Mouse (Mus musculus): ENCODE measurements at regions not wholly inside any gene's neighbourhood (a gene's known extent, or its start where the extent isn't known, plus 50 kb on each side); places are given as distances from the start of the nearest gene placed in this dataset.

DNA sequence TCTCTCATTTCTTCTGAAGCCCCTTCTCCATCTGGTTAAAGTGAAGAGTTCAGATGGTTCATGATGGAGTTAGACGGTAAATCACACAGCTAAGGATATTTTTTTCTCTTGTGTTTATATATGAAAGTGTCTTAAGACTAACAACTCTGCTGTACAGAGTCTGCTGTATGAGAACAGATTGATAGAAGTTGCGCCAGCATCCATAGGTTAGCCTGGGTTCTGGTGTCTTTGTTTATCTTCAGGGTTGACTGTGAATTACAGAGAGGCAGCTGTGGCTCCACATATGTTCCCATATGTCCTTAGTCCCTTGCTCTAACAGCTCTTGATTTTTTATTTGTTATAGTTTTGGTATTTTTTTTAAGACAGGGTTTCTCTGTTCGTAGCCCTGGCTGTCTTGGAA lies 334.9 kb upstream of the Api5 start:
- TF ChIP-seq CTCF (IDR thresholded peaks at IDR 0.05; ENCODE audit: low read depth) (no peak), EP300 (optimal IDR thresholded peaks at IDR 0.05) (no peak)
- no peak for ATAC-seq (ENCODE audit: low FRiP score, low TSS enrichment)
- H3K4me3 ChIP-seq (ENCODE audit: low read depth, low read length) = no peak overlapping the region
- no peak overlapping the region for H3K4me2 ChIP-seq (replicated peaks; ENCODE audit: low read depth)
- H3K9me3 ChIP-seq (ENCODE audit: control insufficient read depth, low read length) = no peaks in the 10 kb centered on the region
- H3K27me3 ChIP-seq (ENCODE audit: control insufficient read depth, insufficient read depth, low read length) = no peaks in the 10 kb centered on the region
- H3K36me3 ChIP-seq (ENCODE audit: control insufficient read depth, insufficient read depth, low read length) = no peaks in the 10 kb centered on the region
- no peak overlapping the region for H3K9ac ChIP-seq (ENCODE audit: low read length)
- H3K27ac ChIP-seq (replicated peaks) = no peak overlapping the region
- no peak for DNase-seq (ENCODE audit: low spot score)
- H3K4me1 ChIP-seq (replicated peaks; ENCODE audit: control insufficient read depth, insufficient read depth) = no peaks in the 10 kb centered on the region
- WGBS = 45% methylated on average over 3 of the region's 3 CpGs

DNA sequence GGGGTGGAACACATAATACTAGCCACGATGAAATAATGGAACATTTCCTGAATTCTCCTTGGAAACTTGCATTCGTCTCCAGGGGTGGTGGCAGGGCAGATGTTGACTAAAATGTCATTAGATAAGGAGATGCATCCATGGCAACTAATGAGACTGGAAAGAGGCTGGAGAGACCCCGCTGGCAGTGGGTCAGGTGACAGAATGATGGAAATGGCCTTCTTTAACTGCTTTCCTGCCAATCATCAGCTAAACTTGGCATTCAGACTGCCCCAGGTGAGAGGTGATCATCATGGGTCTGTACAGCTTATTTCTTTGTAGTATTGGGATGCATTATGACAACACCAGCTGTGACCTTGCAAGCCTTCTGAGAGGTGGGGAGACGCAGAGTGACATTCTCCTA lies 334.3 kb upstream of the Api5 start:
- no peaks in the 10 kb centered on the region for H3K9me3 ChIP-seq (ENCODE audit: control insufficient read depth, low read length)
- no peaks in the 10 kb centered on the region for H3K36me3 ChIP-seq (ENCODE audit: control insufficient read depth, insufficient read depth, low read length)
- DNase-seq (ENCODE audit: low spot score) = no peak
- H3K27me3 ChIP-seq (ENCODE audit: control insufficient read depth, insufficient read depth, low read length) = no peaks in the 10 kb centered on the region
- H3K4me2 ChIP-seq (replicated peaks; ENCODE audit: low read depth) = no peak overlapping the region
- no peak for ATAC-seq (ENCODE audit: low FRiP score, low TSS enrichment)
- no peaks in the 10 kb centered on the region for H3K4me1 ChIP-seq (replicated peaks; ENCODE audit: control insufficient read depth, insufficient read depth)
- H3K27ac ChIP-seq (replicated peaks) = no peak overlapping the region
- 33% methylated on average over 4 of the region's 4 CpGs for WGBS
- TF ChIP-seq EP300 (optimal IDR thresholded peaks at IDR 0.05) (no peak), CTCF (IDR thresholded peaks at IDR 0.05; ENCODE audit: low read depth) (no peak)
- H3K9ac ChIP-seq (ENCODE audit: low read length) = no peak overlapping the region
- no peak overlapping the region for H3K4me3 ChIP-seq (ENCODE audit: low read depth, low read length)

DNA sequence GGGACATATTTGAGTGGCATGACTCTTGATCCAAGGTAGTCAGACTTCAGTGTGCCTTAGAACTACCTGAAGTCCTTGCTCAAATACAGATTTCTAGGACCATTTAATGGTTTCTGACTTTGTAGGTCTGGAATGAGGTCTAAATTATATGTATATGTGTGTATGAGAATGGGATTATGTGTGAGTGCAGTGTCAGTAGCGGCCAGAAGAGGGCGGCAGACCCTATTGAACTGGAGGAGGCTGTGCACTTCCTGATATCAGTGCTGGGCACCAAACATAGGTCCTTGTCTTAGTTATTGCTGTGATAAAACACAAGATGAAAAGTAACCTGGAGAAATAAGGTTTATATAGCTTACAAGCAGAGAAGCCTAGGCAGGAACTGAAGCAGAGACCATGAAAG lies 328.6 kb upstream of the Api5 start:
- Histone ChIP-seq H3K9ac (ENCODE audit: low read length) (no peak overlapping the region), H3K27ac (replicated peaks) (no peak overlapping the region), H3K4me2 (replicated peaks; ENCODE audit: low read depth) (no peak overlapping the region), H3K27me3 (ENCODE audit: control insufficient read depth, insufficient read depth, low read length) (no peaks in the 10 kb centered on the region), H3K9me3 (ENCODE audit: control insufficient read depth, low read length) (no peaks in the 10 kb centered on the region), H3K4me1 (replicated peaks; ENCODE audit: control insufficient read depth, insufficient read depth) (no peaks in the 10 kb centered on the region), H3K36me3 (ENCODE audit: control insufficient read depth, insufficient read depth, low read length) (no peaks in the 10 kb centered on the region), H3K4me3 (ENCODE audit: low read depth, low read length) (no peak overlapping the region)
- TF ChIP-seq CTCF (IDR thresholded peaks at IDR 0.05; ENCODE audit: low read depth) = peak; percentile 40
- no peak for TF ChIP-seq EP300 (optimal IDR thresholded peaks at IDR 0.05)
- DNase-seq (ENCODE audit: low spot score) (no peak), ATAC-seq (ENCODE audit: low FRiP score, low TSS enrichment) (no peak)
- WGBS = 89% methylated on average over 2 of the region's 2 CpGs

DNA sequence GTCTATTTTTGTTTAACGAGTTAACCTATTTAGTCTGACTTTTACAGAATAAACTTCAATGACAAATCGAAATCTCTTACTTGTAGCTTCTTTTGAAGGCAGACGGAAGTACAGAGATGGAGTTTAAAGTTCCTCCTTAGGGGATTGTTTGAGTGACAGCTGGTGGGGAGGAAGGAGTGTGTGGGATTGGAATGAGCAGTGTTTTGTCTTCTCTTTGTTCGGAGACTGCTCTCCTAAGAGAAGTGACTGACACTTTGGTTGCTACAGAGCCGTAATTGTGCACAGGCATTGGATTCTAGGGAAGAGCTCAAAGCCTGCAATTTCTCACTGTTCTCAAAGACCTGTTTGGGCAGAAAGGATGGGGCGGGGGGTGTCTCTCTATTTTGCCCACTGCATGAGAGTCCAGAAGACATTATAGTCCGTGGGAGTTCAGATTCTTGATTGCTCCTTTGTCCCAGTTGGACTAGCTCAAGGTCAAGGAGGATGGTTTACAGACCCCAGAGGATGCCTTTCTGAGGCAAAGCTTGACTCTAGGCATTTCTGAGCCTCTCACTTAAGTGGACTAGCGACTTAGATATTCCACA lies 327.0 kb upstream of the Api5 start:
- Histone ChIP-seq H3K9me3 (ENCODE audit: control insufficient read depth, low read length) (no peaks in the 10 kb centered on the region), H3K4me3 (ENCODE audit: low read depth, low read length) (no peak overlapping the region), H3K9ac (ENCODE audit: low read length) (no peak overlapping the region), H3K4me1 (replicated peaks; ENCODE audit: control insufficient read depth, insufficient read depth) (no peaks in the 10 kb centered on the region), H3K27ac (replicated peaks) (no peak overlapping the region), H3K36me3 (ENCODE audit: control insufficient read depth, insufficient read depth, low read length) (no peaks in the 10 kb centered on the region), H3K27me3 (ENCODE audit: control insufficient read depth, insufficient read depth, low read length) (no peaks in the 10 kb centered on the region), H3K4me2 (replicated peaks; ENCODE audit: low read depth) (no peak overlapping the region)
- DNase-seq (ENCODE audit: low spot score) = no peak
- TF ChIP-seq CTCF (IDR thresholded peaks at IDR 0.05; ENCODE audit: low read depth) (no peak), EP300 (optimal IDR thresholded peaks at IDR 0.05) (no peak)
- WGBS = 36% methylated on average over 8 of the region's 8 CpGs
- ATAC-seq (ENCODE audit: low FRiP score, low TSS enrichment) = no peak

DNA sequence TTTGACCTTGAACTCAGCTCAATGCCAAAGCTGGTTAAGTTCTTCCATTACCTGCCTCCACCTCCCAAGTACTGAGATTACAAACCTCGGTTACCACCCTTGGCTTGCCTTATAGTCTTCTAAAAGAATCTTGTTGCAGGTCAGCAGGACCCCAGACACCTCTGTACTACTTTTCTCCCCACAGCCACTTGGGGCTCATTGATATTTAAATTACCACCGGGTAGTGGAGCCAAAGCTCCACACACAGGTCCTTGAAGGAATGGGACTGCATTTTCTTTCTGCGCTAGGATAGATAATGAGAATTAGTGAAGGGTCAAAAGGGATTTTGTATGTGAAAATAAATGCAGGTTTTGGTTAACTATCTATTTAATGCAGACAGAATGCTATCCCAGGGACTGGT lies 326.5 kb upstream of the Api5 start:
- Histone ChIP-seq H3K36me3 (ENCODE audit: control insufficient read depth, insufficient read depth, low read length) (no peaks in the 10 kb centered on the region), H3K27me3 (ENCODE audit: control insufficient read depth, insufficient read depth, low read length) (no peaks in the 10 kb centered on the region), H3K9me3 (ENCODE audit: control insufficient read depth, low read length) (no peaks in the 10 kb centered on the region), H3K4me1 (replicated peaks; ENCODE audit: control insufficient read depth, insufficient read depth) (no peaks in the 10 kb centered on the region), H3K27ac (replicated peaks) (no peak overlapping the region), H3K4me2 (replicated peaks; ENCODE audit: low read depth) (no peak overlapping the region), H3K4me3 (ENCODE audit: low read depth, low read length) (no peak overlapping the region), H3K9ac (ENCODE audit: low read length) (no peak overlapping the region)
- no peak for DNase-seq (ENCODE audit: low spot score)
- no peak for ATAC-seq (ENCODE audit: low FRiP score, low TSS enrichment)
- WGBS = 17% methylated on average over 3 of the region's 3 CpGs
- no peak for TF ChIP-seq CTCF (IDR thresholded peaks at IDR 0.05; ENCODE audit: low read depth)
- no peak for TF ChIP-seq EP300 (optimal IDR thresholded peaks at IDR 0.05)

DNA sequence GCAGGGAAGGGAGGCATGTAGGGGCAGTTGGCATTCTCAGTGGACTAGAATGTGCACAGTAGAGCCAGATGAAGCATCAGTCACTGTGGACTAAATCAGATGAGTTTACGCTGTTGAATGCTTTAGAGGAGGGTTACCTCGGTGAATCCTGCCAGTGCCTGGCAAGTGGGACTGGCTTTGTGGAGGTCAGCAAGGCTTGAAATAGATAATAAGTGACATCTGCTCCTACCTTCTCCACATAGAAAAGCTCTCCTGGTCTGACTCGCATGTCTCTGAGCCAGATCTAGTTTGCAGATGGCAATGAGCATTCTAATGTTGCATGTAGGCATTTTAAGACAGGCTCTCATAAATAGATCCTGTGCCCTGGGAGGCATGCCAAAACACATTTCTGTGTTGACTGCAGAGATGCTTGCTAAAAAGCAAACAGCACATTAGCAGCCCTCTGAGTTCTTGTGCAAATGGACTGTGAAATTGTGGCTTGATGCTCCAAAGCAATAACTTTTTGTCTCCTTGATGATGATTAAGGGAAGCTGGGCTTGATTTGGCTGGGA lies 310.3 kb upstream of the Api5 start:
- DNase-seq (ENCODE audit: low spot score) = no peak
- WGBS = 83% methylated on average over 3 of the region's 3 CpGs
- no peaks in the 10 kb centered on the region for H3K4me1 ChIP-seq (replicated peaks; ENCODE audit: control insufficient read depth, insufficient read depth)
- no peaks in the 10 kb centered on the region for H3K36me3 ChIP-seq (ENCODE audit: control insufficient read depth, insufficient read depth, low read length)
- H3K9ac ChIP-seq (ENCODE audit: low read length) = no peak overlapping the region
- H3K4me2 ChIP-seq (replicated peaks; ENCODE audit: low read depth) = no peak overlapping the region
- no peak for ATAC-seq (ENCODE audit: low FRiP score, low TSS enrichment)
- H3K4me3 ChIP-seq (ENCODE audit: low read depth, low read length) = no peak overlapping the region
- H3K27ac ChIP-seq (replicated peaks) = no peak overlapping the region
- TF ChIP-seq CTCF (IDR thresholded peaks at IDR 0.05; ENCODE audit: low read depth) (no peak), EP300 (optimal IDR thresholded peaks at IDR 0.05) (no peak)
- H3K9me3 ChIP-seq (ENCODE audit: control insufficient read depth, low read length) = no peaks in the 10 kb centered on the region
- H3K27me3 ChIP-seq (ENCODE audit: control insufficient read depth, insufficient read depth, low read length) = no peaks in the 10 kb centered on the region
